ENCODE assay signal across 8 mouse cellular contexts in the genomic region with DNA sequence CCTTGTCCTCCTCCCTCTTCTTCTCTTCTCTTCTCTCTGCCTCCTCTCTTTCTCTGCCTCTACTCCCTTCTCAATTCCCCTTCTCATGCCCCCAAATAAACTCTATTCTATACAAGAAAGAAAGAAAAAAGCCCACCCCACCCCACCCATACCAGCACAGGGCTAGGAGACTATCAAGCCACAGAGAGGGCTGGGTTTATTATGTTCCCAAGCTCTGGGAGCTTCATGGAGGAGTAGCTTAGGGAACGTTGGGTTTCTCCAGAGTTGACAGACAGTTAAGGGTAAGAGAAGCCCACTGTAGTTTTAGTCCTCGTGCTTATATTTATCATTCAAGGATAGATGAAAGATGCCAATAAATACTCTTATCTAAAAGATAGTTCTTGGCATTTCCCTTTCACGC.
DNase-seq lines count a peak whose midpoint lies in the region; ATAC-seq and TF ChIP-seq lines count a peak whose summit lies in the region.

No protein-coding gene starts in this region.

- no peak for DNase-seq in heart, postnatal 10 days
- no peak for DNase-seq in lung, embryonic 14.5 days
- no peak for DNase-seq in lung, postnatal 25 days (ENCODE audit: low spot score)
- DNase-seq in limb, embryonic 10.5 days (ENCODE audit: low spot score) = no peak
- no peak for DNase-seq in kidney, adult 8-10 months
- DNase-seq in cerebellum, adult 9-11 months = no peak

- peak overlapping the region; percentile 78 for H3K4me2 ChIP-seq in heart, embryonic 11.5 days
- peak overlapping the region; percentile 80; the same call in 1 of the 2 replicates for H3K4me2 ChIP-seq in lung, embryonic 14.5 days
- peak overlapping the region; percentile 76 for H3K4me2 ChIP-seq in neural tube, embryonic 15.5 days

- no peaks in the 10 kb centered on the region for H3K36me3 ChIP-seq in heart, embryonic 11.5 days (ENCODE audit: control insufficient read depth, insufficient read depth, low read length)
- no peaks in the 10 kb centered on the region for H3K36me3 ChIP-seq in lung, embryonic 14.5 days (ENCODE audit: insufficient read depth)
- no peaks in the 10 kb centered on the region for H3K36me3 ChIP-seq in limb, embryonic 10.5 days
- no peaks in the 10 kb centered on the region for H3K36me3 ChIP-seq in neural tube, embryonic 15.5 days

- no peaks in the 10 kb centered on the region for H3K9me3 ChIP-seq in heart, embryonic 11.5 days (replicated peaks; ENCODE audit: control insufficient read depth, low read length)
- no peaks in the 10 kb centered on the region; the same call in 1 of the 2 replicates for H3K9me3 ChIP-seq in lung, embryonic 14.5 days (ENCODE audit: low read depth, low read length)
- H3K9me3 ChIP-seq in limb, embryonic 10.5 days (replicated peaks) = no peaks in the 10 kb centered on the region
- H3K9me3 ChIP-seq in neural tube, embryonic 15.5 days (replicated peaks) = no peaks in the 10 kb centered on the region

- no peak for ATAC-seq in heart, embryonic 11.5 days (replicated peaks; ENCODE audit: insufficient number of reproducible peaks, low FRiP score, low TSS enrichment)
- peak; percentile 36; the same call in 1 of the 2 replicates for ATAC-seq in lung, embryonic 14.5 days (ENCODE audit: insufficient read depth)
- ATAC-seq in neural tube, embryonic 15.5 days (ENCODE audit: low FRiP score) = peak; percentile 48; the same call in 1 of the 2 replicates

- H3K27me3 ChIP-seq in heart, embryonic 11.5 days (ENCODE audit: control insufficient read depth, insufficient read depth, low read length) = peaks cover 13% of the 10 kb centered on the region
- no peaks in the 10 kb centered on the region; the same call in 1 of the 2 replicates for H3K27me3 ChIP-seq in lung, embryonic 14.5 days (ENCODE audit: insufficient read depth, low read length)
- H3K27me3 ChIP-seq in limb, embryonic 10.5 days (ENCODE audit: low read depth, poor library complexity, severe bottlenecking) = peaks cover 49% of the 10 kb centered on the region
- H3K27me3 ChIP-seq in neural tube, embryonic 15.5 days (replicated peaks) = peaks cover 30% of the 10 kb centered on the region

- no peak for TF ChIP-seq CTCF in lung, embryonic 14.5 days (IDR thresholded peaks at IDR 0.05; ENCODE audit: low read depth)

- no peak overlapping the region for H3K27ac ChIP-seq in heart, embryonic 11.5 days (ENCODE audit: low read depth, low read length)
- H3K27ac ChIP-seq in lung, embryonic 14.5 days (ENCODE audit: low read depth) = no peak overlapping the region
- no peak overlapping the region for H3K27ac ChIP-seq in limb, embryonic 10.5 days
- no peak overlapping the region for H3K27ac ChIP-seq in neural tube, embryonic 15.5 days (replicated peaks)

- intact Hi-C loops in heart, postnatal 10 days (cut with DNase I) = loop anchor here (2.0 kb wide), 2 partner anchors 49 to 511 kb away; no protein-coding TSS in a partner anchor

- WGBS in heart, embryonic 11.5 days (ENCODE audit: insufficient replicate concordance) = 6% methylated on average over 3 of the region's 3 CpGs
- 4% methylated on average over 3 of the region's 3 CpGs for WGBS in lung, embryonic 14.5 days
- 13% methylated on average over 3 of the region's 3 CpGs for WGBS in limb, embryonic 10.5 days
- WGBS in neural tube, embryonic 15.5 days = 9% methylated on average over 3 of the region's 3 CpGs

- H3K9ac ChIP-seq in heart, embryonic 11.5 days (ENCODE audit: low read depth, low read length) = no peak overlapping the region
- no peak overlapping the region for H3K9ac ChIP-seq in lung, embryonic 14.5 days
- no peak overlapping the region for H3K9ac ChIP-seq in neural tube, embryonic 15.5 days (replicated peaks)

- H3K4me1 ChIP-seq in heart, embryonic 11.5 days (ENCODE audit: control insufficient read depth, insufficient read depth, low read length) = peaks cover 8% of the 10 kb centered on the region; the same call in 1 of the 2 replicates
- no peaks in the 10 kb centered on the region for H3K4me1 ChIP-seq in lung, embryonic 14.5 days (ENCODE audit: insufficient read depth)
- peaks cover 25% of the 10 kb centered on the region for H3K4me1 ChIP-seq in limb, embryonic 10.5 days
- H3K4me1 ChIP-seq in neural tube, embryonic 15.5 days = peaks cover 5% of the 10 kb centered on the region; the same call in 1 of the 2 replicates

- no peak overlapping the region; the same call in 1 of the 2 replicates for H3K4me3 ChIP-seq in heart, embryonic 11.5 days (ENCODE audit: low read depth, low read length)
- H3K4me3 ChIP-seq in lung, embryonic 14.5 days (ENCODE audit: low read depth, low read length) = no peak overlapping the region
- H3K4me3 ChIP-seq in limb, embryonic 10.5 days = peak overlapping the region; percentile 53; the same call in 1 of the 2 replicates
- H3K4me3 ChIP-seq in neural tube, embryonic 15.5 days (replicated peaks) = no peak overlapping the region
